12 mouse cellular contexts compared by ENCODE assay signal in genomic region chr12:110488031-110488430, GRCm38 (mm10). TPM values are rescaled to one million over a fixed set of nuclear protein-coding genes. Genes with fewer than 3 reads are reported as not detected.
DNase-seq lines count a peak whose midpoint lies in the region; ATAC-seq and TF ChIP-seq lines count a peak whose summit lies in the region.
"Had no signal": no experiment of that assay in that cellular context is flagged by ENCODE, and none has a peak within 500 bp of the region (broad histone marks: within the 10 kb centered on the region; RNA-seq: fewer than 3 reads in every experiment).

No protein-coding gene starts in this region.

- peak overlapping the region; percentile 42; the same call in 1 of the 2 replicates for H3K27ac ChIP-seq in heart, embryonic 11.5 days (ENCODE audit: low read depth, low read length)
- no peak overlapping the region for H3K27ac ChIP-seq in midbrain, embryonic 12.5 days (replicated peaks)
- no peak overlapping the region for H3K27ac ChIP-seq in midbrain, embryonic 15.5 days

- H3K36me3 ChIP-seq in heart, embryonic 11.5 days (ENCODE audit: control insufficient read depth, insufficient read depth, low read length) = peaks cover 8% of the 10 kb centered on the region; the same call in 1 of the 2 replicates
- H3K36me3 ChIP-seq in midbrain, embryonic 12.5 days = peaks cover 1% of the 10 kb centered on the region; the same call in 1 of the 2 replicates
- H3K36me3 ChIP-seq in midbrain, embryonic 15.5 days (replicated peaks) = no peaks in the 10 kb centered on the region
- peaks cover 4% of the 10 kb centered on the region for H3K36me3 ChIP-seq in myocyte (ENCODE audit: control insufficient read depth, insufficient read depth)

- no peak overlapping the region for H3ac ChIP-seq in myocyte (ENCODE audit: control insufficient read depth, insufficient read length)

- TF ChIP-seq POLR2A in myocyte (IDR thresholded peaks at IDR 0.05; ENCODE audit: insufficient read length, low read depth) = no peak

- peaks cover 42% of the 10 kb centered on the region for H3K4me1 ChIP-seq in heart, embryonic 11.5 days (ENCODE audit: control insufficient read depth, insufficient read depth, low read length)
- H3K4me1 ChIP-seq in midbrain, embryonic 12.5 days = peaks cover 34% of the 10 kb centered on the region
- peaks cover 38% of the 10 kb centered on the region for H3K4me1 ChIP-seq in midbrain, embryonic 15.5 days

- H3K4me2 ChIP-seq in heart, embryonic 11.5 days = peak overlapping the region; percentile 33; the same call in 1 of the 2 replicates
- H3K4me2 ChIP-seq in midbrain, embryonic 12.5 days (replicated peaks) = peak overlapping the region; percentile 97; the same call in 1 of the 2 replicates
- H3K4me2 ChIP-seq in midbrain, embryonic 15.5 days = no peak overlapping the region
- H3K4me2 ChIP-seq in myocyte (ENCODE audit: low read depth) = peak overlapping the region; percentile 97

- no peak overlapping the region for H3K4me3 ChIP-seq in heart, embryonic 11.5 days (ENCODE audit: low read depth, low read length)
- no peak overlapping the region for H3K4me3 ChIP-seq in midbrain, embryonic 12.5 days
- no peak overlapping the region for H3K4me3 ChIP-seq in midbrain, embryonic 15.5 days
- no peak overlapping the region for H3K4me3 ChIP-seq in myocyte

- no peak for DNase-seq in heart, adult 9 months (ENCODE audit: low spot score in 2 of 2)
- DNase-seq in kidney, adult 9 months = peak; percentile 32
- DNase-seq in kidney, postnatal 14 days = no peak
- DNase-seq in testis, postnatal 14 days (ENCODE audit: low spot score) = no peak
- DNase-seq: adrenal gland, postnatal 25 days; cerebellum, adult 11-12 months; gastrocnemius, postnatal 14 days had no signal

- ATAC-seq in heart, embryonic 11.5 days (replicated peaks; ENCODE audit: insufficient number of reproducible peaks, low FRiP score, low TSS enrichment) = no peak
- no peak for ATAC-seq in midbrain, embryonic 12.5 days (ENCODE audit: low FRiP score, low read depth)
- ATAC-seq in midbrain, embryonic 15.5 days (replicated peaks) = no peak
- ATAC-seq: lung, postnatal 0 days had no signal

- H3K9ac ChIP-seq in heart, embryonic 11.5 days (ENCODE audit: low read depth, low read length) = 0 out of 2 replicates have a peak overlapping the region, but pooled peaks have one; percentile 0
- H3K9ac ChIP-seq in midbrain, embryonic 12.5 days (replicated peaks) = no peak overlapping the region
- H3K9ac ChIP-seq in midbrain, embryonic 15.5 days = no peak overlapping the region

- peaks cover 70% of the 10 kb centered on the region for H3K79me2 ChIP-seq in myocyte (ENCODE audit: control insufficient read depth, insufficient read depth)

- WGBS in heart, embryonic 11.5 days (ENCODE audit: insufficient replicate concordance) = 46% methylated on average over 9 of the region's 9 CpGs
- WGBS in midbrain, embryonic 12.5 days = 82% methylated on average over 9 of the region's 9 CpGs
- 78% methylated on average over 9 of the region's 9 CpGs for WGBS in midbrain, embryonic 15.5 days

- H3K9me3 ChIP-seq in heart, embryonic 11.5 days (replicated peaks; ENCODE audit: control insufficient read depth, low read length) = no peaks in the 10 kb centered on the region
- 0 out of 2 replicates have a peak, but pooled peaks cover 4% of the 10 kb centered on the region for H3K9me3 ChIP-seq in midbrain, embryonic 12.5 days
- no peaks in the 10 kb centered on the region for H3K9me3 ChIP-seq in midbrain, embryonic 15.5 days

- no peaks in the 10 kb centered on the region for H3K27me3 ChIP-seq in heart, embryonic 11.5 days (ENCODE audit: control insufficient read depth, insufficient read depth, low read length)
- H3K27me3 ChIP-seq in midbrain, embryonic 12.5 days = no peaks in the 10 kb centered on the region
- no peaks in the 10 kb centered on the region for H3K27me3 ChIP-seq in midbrain, embryonic 15.5 days (replicated peaks)
- no peaks in the 10 kb centered on the region for H3K27me3 ChIP-seq in myocyte (ENCODE audit: control insufficient read depth, insufficient read depth, insufficient read length)

TF ChIP-seq in myocyte, 11 proteins besides CTCF, POLR2A, EP300 and RAD21:
- no peak for TF ChIP-seq E2F4 (IDR thresholded peaks at IDR 0.05; ENCODE audit: insufficient read depth)
- TF ChIP-seq TCF3 (IDR thresholded peaks at IDR 0.05; ENCODE audit: insufficient read length, low read depth) = no peak
- no peak for TF ChIP-seq MYOD1 (IDR thresholded peaks at IDR 0.05; ENCODE audit: control insufficient read depth in 1 of 3, insufficient read length in 2 of 3, low read depth in 2 of 3)
- no peak for TF ChIP-seq CEBPB (IDR thresholded peaks at IDR 0.05; ENCODE audit: insufficient read depth, poor library complexity, severe bottlenecking)
- no peak for TF ChIP-seq REST (IDR thresholded peaks at IDR 0.05; ENCODE audit: insufficient read depth, insufficient read length)
- no peak for TF ChIP-seq MAX (IDR thresholded peaks at IDR 0.05; ENCODE audit: low read depth)
- no peak for TF ChIP-seq USF1 (IDR thresholded peaks at IDR 0.05; ENCODE audit: low read depth)
- no peak for TF ChIP-seq TCF12 (IDR thresholded peaks at IDR 0.05; ENCODE audit: insufficient read depth, poor library complexity, severe bottlenecking)
- TF ChIP-seq SRF (IDR thresholded peaks at IDR 0.05; ENCODE audit: control insufficient read depth, insufficient read length, low read depth) = no peak
- TF ChIP-seq POLR2AphosphoS2 (IDR thresholded peaks at IDR 0.05; ENCODE audit: insufficient read length, low read depth) = no peak
- no peak for TF ChIP-seq MYOG (IDR thresholded peaks at IDR 0.05; ENCODE audit: control insufficient read depth in 1 of 3, insufficient read depth in 1 of 3, insufficient read length in 2 of 3, low read depth in 2 of 3)

RNA-seq across cellular contexts. Expression of gene Ppp2r5c, which starts 41.1 kb away (rescaled TPM):
- 137 and 139 TPM in 2 replicates for polyA plus RNA-seq in heart, embryonic 11.5 days (2014; fragmentation: Nextera tagmentation; extraction: Ambion mirVana)
- polyA plus RNA-seq in midbrain, embryonic 12.5 days (2016; fragmentation: Nextera tagmentation; extraction: Ambion mirVana) = 161 and 163 TPM in 2 replicates
- 142 and 149 TPM in 2 replicates for polyA plus RNA-seq in midbrain, embryonic 15.5 days (2015; fragmentation: Nextera tagmentation; extraction: Ambion mirVana)
- 42.1 TPM for polyA plus RNA-seq in myocyte (2012; fragmentation: generic; extraction: Trizol)
